Mouse (Mus musculus): ENCODE measurements around the gene Carns1. TPM values are rescaled to one million over a fixed set of nuclear protein-coding genes. Genes with fewer than 3 reads are reported as not detected.
A peak's percentile ranks its signal among the peaks of the same experiment; 100 is the strongest.

The Carns1 gene
- total RNA-seq, 2 experiments from 2014 or later = 46.7 to 49.0 TPM

- peak; percentile 95 for DNase-seq
These were observed 26.1 kb upstream of the Carns1 start, which contains the start of gene Rad9a for GRCm38 (mm10) chr19:4201291-4201909. Gene Rad9a (minus strand): TSS chr19:4201662.

- no peak for DNase-seq
These were observed 21.9 kb upstream of the Carns1 start for GRCm38 (mm10) chr19:4197180-4197579.

- no peak for DNase-seq
These were observed 21.3 kb upstream of the Carns1 start for GRCm38 (mm10) chr19:4196548-4196947.

- DNase-seq = no peak
These were observed 20.8 kb upstream of the Carns1 start for GRCm38 (mm10) chr19:4196048-4196447.

- no peak for DNase-seq
These were observed 19.7 kb upstream of the Carns1 start for GRCm38 (mm10) chr19:4194776-4195650.

GRCm38 (mm10) chr19:4194021-4194724 lies 18.9 kb upstream of the Carns1 start:
- no peak for DNase-seq

GRCm38 (mm10) chr19:4193129-4193528 lies 17.9 kb upstream of the Carns1 start:
- no peak for DNase-seq

- DNase-seq = no peak
These were observed 17.1 kb upstream of the Carns1 start for GRCm38 (mm10) chr19:4192251-4192985.

GRCm38 (mm10) chr19:4191528-4192250 lies 16.4 kb upstream of the Carns1 start, which contains the start of gene Ppp1ca:
Gene Ppp1ca (plus strand): TSS chr19:4192065.
- peak; percentile 99 for DNase-seq

GRCm38 (mm10) chr19:4190831-4191334 lies 15.6 kb upstream of the Carns1 start, which contains the start of gene Tbc1d10c:
Gene Tbc1d10c (minus strand): TSS chr19:4191284.
- DNase-seq = no peak

- DNase-seq = no peak
These were observed 13.9 kb upstream of the Carns1 start for GRCm38 (mm10) chr19:4189051-4189620.

- DNase-seq = no peak
These were observed 12.0 kb upstream of the Carns1 start for GRCm38 (mm10) chr19:4187303-4187702.

- DNase-seq = peak; percentile 47
These were observed 10.0 kb upstream of the Carns1 start for GRCm38 (mm10) chr19:4184976-4185975.

GRCm38 (mm10) chr19:4183689-4184088 lies 8.4 kb upstream of the Carns1 start:
- DNase-seq = no peak

- DNase-seq = peak; percentile 56
These were observed 6.6 kb upstream of the Carns1 start for GRCm38 (mm10) chr19:4181892-4182291.

GRCm38 (mm10) chr19:4180411-4180810 lies 5.1 kb upstream of the Carns1 start:
- no peak for DNase-seq

GRCm38 (mm10) chr19:4172925-4173324 lies 2.4 kb downstream of the Carns1 start:
- no peak for DNase-seq

GRCm38 (mm10) chr19:4171393-4172290 lies 3.6 kb downstream of the Carns1 start:
- DNase-seq = peak; percentile 69

All from heart, postnatal 4 days (tissue).